Mouse (Mus musculus): ENCODE results near the gene Dennd1a. TPM values are rescaled to one million over a fixed set of nuclear protein-coding genes. Genes with fewer than 3 reads are reported as not detected.

Gene Dennd1a
- polyA plus RNA-seq, 1 experiment from 2014 or later: 12.2 TPM

DNA sequence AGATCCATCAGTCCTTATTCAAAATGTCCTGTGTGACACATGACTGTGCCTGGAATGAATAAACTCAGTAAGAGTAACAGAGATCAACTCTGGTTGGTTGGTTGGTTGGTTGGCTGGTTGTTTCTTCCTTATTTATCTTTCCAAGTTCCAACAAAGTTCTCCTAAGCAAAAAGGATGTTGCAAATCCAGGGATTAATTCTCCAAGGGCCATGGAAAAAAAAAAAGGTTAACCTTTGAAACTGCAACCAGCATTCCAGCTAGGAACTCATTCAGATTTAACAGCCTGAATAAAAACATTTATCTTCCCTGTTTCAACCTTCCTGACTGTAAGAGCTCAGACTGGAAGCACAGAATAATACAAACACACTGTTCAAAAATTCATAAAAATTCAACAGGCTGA, 6.8 kb downstream of the Dennd1a start:
- no peak overlapping the region for H3K27ac ChIP-seq (ENCODE audit: low read length)
- no peak for ATAC-seq (ENCODE audit: insufficient number of reproducible peaks, insufficient read depth, low FRiP score, low read depth)
- H3K27me3 ChIP-seq (ENCODE audit: control insufficient read depth, insufficient read depth, low read length): no peaks in the 10 kb centered on the region
- H3K9me3 ChIP-seq (ENCODE audit: control insufficient read depth, low read depth, low read length): no peaks in the 10 kb centered on the region
- no peaks in the 10 kb centered on the region for H3K4me1 ChIP-seq (ENCODE audit: control insufficient read depth, insufficient read depth, low read length)
- H3K4me3 ChIP-seq (ENCODE audit: low read depth, low read length): no peak overlapping the region
- no peaks in the 10 kb centered on the region for H3K36me3 ChIP-seq (ENCODE audit: control insufficient read depth, insufficient read depth, low read length)
- H3K9ac ChIP-seq (replicated peaks; ENCODE audit: low read depth, low read length): no peak overlapping the region
- H3K4me2 ChIP-seq (replicated peaks; ENCODE audit: low read depth, low read length): no peak overlapping the region

DNA sequence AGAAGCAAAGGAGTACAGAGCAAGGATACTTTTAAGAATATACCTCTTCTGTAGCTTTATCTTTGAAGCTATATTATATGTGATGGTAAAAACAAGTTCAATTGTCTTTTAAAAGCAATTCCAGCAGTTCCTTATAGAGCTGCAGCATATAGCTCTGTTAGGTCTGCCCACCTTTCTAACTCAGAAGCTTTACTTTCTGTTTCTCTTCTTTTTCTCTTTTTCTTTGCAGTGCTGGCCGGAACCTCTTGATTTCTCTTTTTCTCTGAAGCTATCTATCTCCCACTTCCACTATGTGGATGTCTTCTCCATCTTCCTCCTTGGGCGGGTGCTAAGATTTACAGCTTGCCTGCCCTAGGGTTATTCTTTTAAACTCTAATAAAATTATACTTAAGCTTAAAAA, 12.2 kb downstream of the Dennd1a start:
- Histone ChIP-seq H3K4me3 (ENCODE audit: low read depth, low read length) (no peak overlapping the region), H3K4me1 (ENCODE audit: control insufficient read depth, insufficient read depth, low read length) (no peaks in the 10 kb centered on the region), H3K27me3 (ENCODE audit: control insufficient read depth, insufficient read depth, low read length) (no peaks in the 10 kb centered on the region), H3K9me3 (ENCODE audit: control insufficient read depth, low read depth, low read length) (no peaks in the 10 kb centered on the region), H3K27ac (ENCODE audit: low read length) (no peak overlapping the region), H3K36me3 (ENCODE audit: control insufficient read depth, insufficient read depth, low read length) (no peaks in the 10 kb centered on the region), H3K9ac (replicated peaks; ENCODE audit: low read depth, low read length) (no peak overlapping the region), H3K4me2 (replicated peaks; ENCODE audit: low read depth, low read length) (no peak overlapping the region)
- ATAC-seq (ENCODE audit: insufficient number of reproducible peaks, insufficient read depth, low FRiP score, low read depth): no peak
- WGBS: 94% methylated on average over 2 of the region's 2 CpGs

DNA sequence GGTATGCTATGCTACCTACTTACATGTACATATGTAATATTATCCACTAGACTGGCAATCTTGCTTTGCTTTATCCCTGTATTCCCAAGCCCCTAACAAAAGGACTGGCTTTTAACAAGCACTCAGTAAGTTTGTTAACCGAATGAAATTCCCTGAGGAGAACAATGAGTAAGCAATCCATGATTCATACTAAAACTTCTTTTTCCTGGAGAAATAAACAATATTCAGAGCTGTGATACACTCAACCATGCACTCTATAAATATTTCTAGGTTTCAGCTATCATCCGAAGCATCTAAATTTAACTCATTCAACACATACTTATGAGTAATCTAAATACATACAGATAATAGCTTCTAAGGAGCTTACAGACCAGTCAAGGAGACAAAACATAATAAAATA, 23.5 kb downstream of the Dennd1a start:
- H3K4me3 ChIP-seq (ENCODE audit: low read depth, low read length): no peak overlapping the region
- WGBS: 59% methylated on average over 2 of the region's 2 CpGs
- H3K4me1 ChIP-seq (ENCODE audit: control insufficient read depth, insufficient read depth, low read length): no peaks in the 10 kb centered on the region
- no peak for ATAC-seq (ENCODE audit: insufficient number of reproducible peaks, insufficient read depth, low FRiP score, low read depth)
- H3K36me3 ChIP-seq (ENCODE audit: control insufficient read depth, insufficient read depth, low read length): no peaks in the 10 kb centered on the region
- no peak overlapping the region for H3K27ac ChIP-seq (ENCODE audit: low read length)
- no peaks in the 10 kb centered on the region for H3K27me3 ChIP-seq (ENCODE audit: control insufficient read depth, insufficient read depth, low read length)
- H3K4me2 ChIP-seq (replicated peaks; ENCODE audit: low read depth, low read length): no peak overlapping the region
- H3K9ac ChIP-seq (replicated peaks; ENCODE audit: low read depth, low read length): no peak overlapping the region
- no peaks in the 10 kb centered on the region for H3K9me3 ChIP-seq (ENCODE audit: control insufficient read depth, low read depth, low read length)

DNA sequence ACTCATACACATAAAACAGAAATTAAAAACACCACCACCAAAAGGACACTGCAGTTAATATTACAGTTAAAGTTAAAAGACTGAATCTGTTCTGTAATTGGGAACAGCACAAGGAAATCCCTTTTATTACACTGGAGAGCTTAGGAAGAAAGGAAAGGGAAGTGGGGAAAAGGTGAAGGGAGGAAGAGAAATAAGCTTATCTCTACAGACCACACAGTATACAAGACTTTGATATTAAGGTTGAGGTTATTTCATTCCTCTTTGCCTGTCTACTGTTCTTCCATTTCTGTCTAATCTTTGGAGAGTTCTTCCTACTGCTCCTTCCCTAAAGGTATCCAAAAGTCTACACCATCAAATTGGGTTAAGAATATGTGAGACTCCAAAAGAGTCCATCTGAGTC, 28.1 kb downstream of the Dennd1a start:
- Histone ChIP-seq H3K9me3 (ENCODE audit: control insufficient read depth, low read depth, low read length) (no peaks in the 10 kb centered on the region), H3K9ac (replicated peaks; ENCODE audit: low read depth, low read length) (no peak overlapping the region), H3K4me3 (ENCODE audit: low read depth, low read length) (no peak overlapping the region), H3K27me3 (ENCODE audit: control insufficient read depth, insufficient read depth, low read length) (no peaks in the 10 kb centered on the region), H3K4me2 (replicated peaks; ENCODE audit: low read depth, low read length) (no peak overlapping the region), H3K27ac (ENCODE audit: low read length) (no peak overlapping the region), H3K4me1 (ENCODE audit: control insufficient read depth, insufficient read depth, low read length) (no peaks in the 10 kb centered on the region), H3K36me3 (ENCODE audit: control insufficient read depth, insufficient read depth, low read length) (no peaks in the 10 kb centered on the region)
- no peak for ATAC-seq (ENCODE audit: insufficient number of reproducible peaks, insufficient read depth, low FRiP score, low read depth)

DNA sequence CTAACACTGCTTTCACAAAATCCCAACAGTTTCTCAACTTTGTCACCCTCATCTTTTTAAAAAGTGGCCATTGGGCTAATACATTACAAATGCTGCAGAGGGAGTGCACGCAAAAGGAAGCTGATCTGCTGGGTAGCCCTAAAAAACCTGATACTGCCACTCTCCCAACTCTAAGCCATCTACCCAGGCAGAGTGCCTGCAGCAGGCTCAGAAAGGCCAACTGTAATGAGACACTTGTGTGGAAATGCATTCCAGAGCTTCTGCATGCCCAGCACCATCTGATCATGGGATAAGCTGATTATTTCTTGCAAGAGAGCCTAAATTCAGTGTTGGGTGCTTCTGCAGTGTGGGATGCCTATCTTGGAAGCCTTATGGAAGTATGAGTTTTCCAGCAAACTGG, 49.6 kb downstream of the Dennd1a start:
- ATAC-seq (ENCODE audit: insufficient number of reproducible peaks, insufficient read depth, low FRiP score, low read depth): no peak
- H3K27ac ChIP-seq (ENCODE audit: low read length): no peak overlapping the region
- no peaks in the 10 kb centered on the region for H3K27me3 ChIP-seq (ENCODE audit: control insufficient read depth, insufficient read depth, low read length)
- no peaks in the 10 kb centered on the region for H3K9me3 ChIP-seq (ENCODE audit: control insufficient read depth, low read depth, low read length)
- no peaks in the 10 kb centered on the region for H3K4me1 ChIP-seq (ENCODE audit: control insufficient read depth, insufficient read depth, low read length)
- H3K4me3 ChIP-seq (ENCODE audit: low read depth, low read length): no peak overlapping the region
- H3K36me3 ChIP-seq (ENCODE audit: control insufficient read depth, insufficient read depth, low read length): no peaks in the 10 kb centered on the region
- 79% methylated on average over 1 of the region's 1 CpGs for WGBS
- no peak overlapping the region for H3K9ac ChIP-seq (replicated peaks; ENCODE audit: low read depth, low read length)
- H3K4me2 ChIP-seq (replicated peaks; ENCODE audit: low read depth, low read length): no peak overlapping the region

DNA sequence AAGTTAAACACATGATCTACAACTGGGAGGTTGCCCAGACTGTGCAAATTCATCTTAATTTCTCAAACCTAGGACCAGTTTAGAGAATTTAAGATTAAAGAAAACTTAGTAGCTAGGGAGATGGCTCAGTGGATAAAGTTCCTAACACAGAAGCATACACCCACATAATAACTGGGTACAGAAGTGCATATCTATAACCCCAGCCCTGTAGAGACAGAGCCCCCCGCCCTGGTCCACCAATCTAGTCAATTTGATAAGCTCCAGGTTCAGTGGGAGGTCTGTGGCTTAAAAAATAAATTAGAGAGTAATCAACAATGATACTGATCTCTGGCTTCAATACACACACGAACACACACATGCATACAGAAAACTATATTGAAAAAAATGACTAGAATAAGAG, 51.6 kb downstream of the Dennd1a start:
- Histone ChIP-seq H3K27me3 (ENCODE audit: control insufficient read depth, insufficient read depth, low read length) (no peaks in the 10 kb centered on the region), H3K4me1 (ENCODE audit: control insufficient read depth, insufficient read depth, low read length) (no peaks in the 10 kb centered on the region), H3K4me3 (ENCODE audit: low read depth, low read length) (no peak overlapping the region), H3K9ac (replicated peaks; ENCODE audit: low read depth, low read length) (no peak overlapping the region), H3K4me2 (replicated peaks; ENCODE audit: low read depth, low read length) (no peak overlapping the region), H3K27ac (ENCODE audit: low read length) (no peak overlapping the region), H3K36me3 (ENCODE audit: control insufficient read depth, insufficient read depth, low read length) (no peaks in the 10 kb centered on the region), H3K9me3 (ENCODE audit: control insufficient read depth, low read depth, low read length) (no peaks in the 10 kb centered on the region)
- 85% methylated on average over 2 of the region's 2 CpGs for WGBS
- no peak for ATAC-seq (ENCODE audit: insufficient number of reproducible peaks, insufficient read depth, low FRiP score, low read depth)

DNA sequence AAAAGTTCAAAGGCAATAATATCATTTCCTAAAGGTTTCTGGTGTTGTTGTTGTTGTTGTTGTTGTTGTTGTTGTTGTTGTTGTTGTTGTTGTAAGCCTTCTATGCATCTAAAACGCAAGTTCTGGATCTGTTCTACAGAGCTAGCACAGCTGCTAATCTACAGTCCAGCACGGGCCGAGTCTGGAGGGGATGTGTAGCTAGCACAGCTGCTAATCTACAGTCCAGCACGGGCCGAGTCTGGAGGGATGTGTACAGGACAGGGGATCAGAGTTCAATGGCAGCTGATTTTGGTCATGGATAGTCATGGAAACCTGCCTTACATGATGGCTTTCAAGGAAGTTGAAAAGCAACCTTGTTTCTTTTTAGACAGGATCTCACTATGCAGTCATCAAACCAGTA, 57.3 kb downstream of the Dennd1a start:
- Histone ChIP-seq H3K4me3 (ENCODE audit: low read depth, low read length) (no peak overlapping the region), H3K27me3 (ENCODE audit: control insufficient read depth, insufficient read depth, low read length) (no peaks in the 10 kb centered on the region), H3K9ac (replicated peaks; ENCODE audit: low read depth, low read length) (no peak overlapping the region), H3K36me3 (ENCODE audit: control insufficient read depth, insufficient read depth, low read length) (no peaks in the 10 kb centered on the region), H3K27ac (ENCODE audit: low read length) (no peak overlapping the region), H3K4me1 (ENCODE audit: control insufficient read depth, insufficient read depth, low read length) (no peaks in the 10 kb centered on the region), H3K4me2 (replicated peaks; ENCODE audit: low read depth, low read length) (no peak overlapping the region), H3K9me3 (ENCODE audit: control insufficient read depth, low read depth, low read length) (no peaks in the 10 kb centered on the region)
- ATAC-seq (ENCODE audit: insufficient number of reproducible peaks, insufficient read depth, low FRiP score, low read depth): no peak
- WGBS: 87% methylated on average over 5 of the region's 5 CpGs

DNA sequence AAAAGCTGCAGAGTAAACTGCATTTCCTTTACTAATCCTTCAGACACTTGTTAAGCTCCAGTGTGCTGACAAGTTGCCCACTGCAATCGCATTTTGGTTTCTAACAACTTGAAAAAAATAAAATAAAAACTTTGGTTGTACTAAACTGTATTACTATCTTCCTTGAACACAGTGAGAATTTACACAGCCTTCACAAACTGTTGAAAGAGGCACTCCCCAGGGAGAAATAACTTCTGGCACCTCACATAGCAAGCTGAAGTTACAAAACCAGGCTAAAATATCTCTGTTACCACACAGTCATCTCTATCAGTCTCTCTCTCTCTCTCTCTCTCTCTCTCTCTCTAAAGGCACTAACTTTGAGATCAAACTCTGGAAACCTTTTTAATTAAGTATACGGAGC, 63.4 kb downstream of the Dennd1a start:
- 43% methylated on average over 2 of the region's 2 CpGs for WGBS
- Histone ChIP-seq H3K4me3 (ENCODE audit: low read depth, low read length) (no peak overlapping the region), H3K4me1 (ENCODE audit: control insufficient read depth, insufficient read depth, low read length) (peaks cover 7% of the 10 kb centered on the region; the same call in 1 of the 2 replicates), H3K4me2 (replicated peaks; ENCODE audit: low read depth, low read length) (no peak overlapping the region), H3K27ac (ENCODE audit: low read length) (no peak overlapping the region), H3K9ac (replicated peaks; ENCODE audit: low read depth, low read length) (no peak overlapping the region), H3K27me3 (ENCODE audit: control insufficient read depth, insufficient read depth, low read length) (no peaks in the 10 kb centered on the region), H3K9me3 (ENCODE audit: control insufficient read depth, low read depth, low read length) (no peaks in the 10 kb centered on the region), H3K36me3 (ENCODE audit: control insufficient read depth, insufficient read depth, low read length) (no peaks in the 10 kb centered on the region)
- no peak for ATAC-seq (ENCODE audit: insufficient number of reproducible peaks, insufficient read depth, low FRiP score, low read depth)

DNA sequence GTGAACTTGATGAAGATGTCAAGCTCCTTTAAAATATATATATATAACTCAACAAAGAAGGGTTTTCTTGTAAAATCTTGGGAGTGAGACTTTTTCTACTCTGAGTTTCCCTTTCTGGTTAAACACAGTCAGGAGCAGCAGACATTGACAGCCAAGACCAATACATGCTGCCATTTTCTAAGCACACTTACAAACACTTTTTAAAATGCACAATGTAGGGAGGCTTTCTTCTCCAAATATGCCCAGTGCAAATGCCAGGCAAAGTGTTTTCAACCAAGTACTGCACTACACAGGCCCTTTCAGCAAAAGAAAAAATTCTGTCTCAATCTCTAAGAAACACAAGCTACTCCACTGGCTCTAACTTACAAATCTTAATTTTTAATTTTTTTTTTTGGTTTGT, 65.7 kb downstream of the Dennd1a start:
- Histone ChIP-seq H3K9ac (replicated peaks; ENCODE audit: low read depth, low read length) (no peak overlapping the region), H3K4me2 (replicated peaks; ENCODE audit: low read depth, low read length) (no peak overlapping the region), H3K36me3 (ENCODE audit: control insufficient read depth, insufficient read depth, low read length) (no peaks in the 10 kb centered on the region), H3K4me3 (ENCODE audit: low read depth, low read length) (no peak overlapping the region), H3K9me3 (ENCODE audit: control insufficient read depth, low read depth, low read length) (no peaks in the 10 kb centered on the region), H3K27me3 (ENCODE audit: control insufficient read depth, insufficient read depth, low read length) (no peaks in the 10 kb centered on the region), H3K27ac (ENCODE audit: low read length) (no peak overlapping the region), H3K4me1 (ENCODE audit: control insufficient read depth, insufficient read depth, low read length) (peaks cover 7% of the 10 kb centered on the region; the same call in 1 of the 2 replicates)
- no peak for ATAC-seq (ENCODE audit: insufficient number of reproducible peaks, insufficient read depth, low FRiP score, low read depth)

Data from stomach, embryonic 14.5 days (tissue).